Mouse (Mus musculus) limb, embryonic 12.5 days (tissue): ENCODE measurements around the gene Nup50. TPM values are rescaled to one million over a fixed set of nuclear protein-coding genes. Genes with fewer than 3 reads are reported as not detected.
A peak's percentile ranks its signal among the peaks of the same experiment; 100 is the strongest.

Experiments used
- microRNA-seq: library from miRNA; unstranded; fragments of <30 nt; microRNA quantifications from one replicate; pipeline ENCODE4, GENCODE M21; 2017
- polyA plus RNA-seq: library from polyadenylated mRNA; unstranded; fragments of >200 nt; fragmentation: Nextera tagmentation; extraction: Ambion mirVana; gene quantifications from 2 replicates; pipeline ENCODE4 v1.2.1, GENCODE M21; 2016

Nup50 gene
- polyA plus RNA-seq, 1 experiment from 2014 or later = 57.6 TPM

Small RNA genes lying within 50 kb of the gene (microRNA-seq; reads per million reads assigned to microRNA genes)
- 10.0 reads per million, percentile 25 among the genes with 10 or more reads in this experiment for gene Mir1249

Other genes with a start within 250 kb of the Nup50 start
- gene Arhgap8, start 203.4 kb upstream of the Nup50 start, polyA plus RNA-seq = 6.0 and 6.4 TPM in 2 replicates
- 0.84 and 2.0 TPM in 2 replicates for gene Phf21b, start 67.4 kb upstream of the Nup50 start, polyA plus RNA-seq
- 0.90 and 1.0 TPM in 2 replicates for gene Gm29666, start 3.4 kb upstream of the Nup50 start, polyA plus RNA-seq
- gene 5031439G07Rik, start 65.1 kb downstream of the Nup50 start, polyA plus RNA-seq = 7.7 and 10.1 TPM in 2 replicates
- not detected in 2 replicates for gene Upk3a, start 93.7 kb downstream of the Nup50 start, polyA plus RNA-seq
- 27.9 and 28.8 TPM in 2 replicates for gene Fam118a, start 105.5 kb downstream of the Nup50 start, polyA plus RNA-seq
- 0.13 and 0.34 TPM in 2 replicates for gene Smc1b, start 208.6 kb downstream of the Nup50 start, polyA plus RNA-seq
- gene Ribc2, start 208.7 kb downstream of the Nup50 start, polyA plus RNA-seq = 0.80 and 1.4 TPM in 2 replicates